Mouse (Mus musculus) heart, postnatal 25 days (tissue): ENCODE measurements around the gene Dsn1. TPM values are rescaled to one million over a fixed set of nuclear protein-coding genes. Genes with fewer than 3 reads are reported as not detected.

Experiments
- DNase-seq: peaks from one replicate; pipeline ENCODE4 v3.0.0; 2022; ENCODE audit warnings: low spot score
- intact Hi-C: fragments of 180-260 bp; cut with DNase I; formaldehyde crosslinking; loops from one replicate; pipeline ENCODE4 v1.15.1; 2025
- total RNA-seq, 2 experiments: library from RNA; stranded (reverse); gene quantifications; 2 replicates each; pipeline ENCODE4 v1.2.3; 2021

Gene Dsn1
- total RNA-seq, 2 experiments from 2014 or later: 1.5 to 2.1 TPM

GRCm38 (mm10) chr2:156976711-156977110 is 30.2 kb downstream of the Dsn1 start:
- no peak for DNase-seq
- intact Hi-C loops: no loop called here

GRCm38 (mm10) chr2:156974967-156975366 is 32.0 kb downstream of the Dsn1 start:
- intact Hi-C loops: no loop called here
- DNase-seq: no peak

DNA sequence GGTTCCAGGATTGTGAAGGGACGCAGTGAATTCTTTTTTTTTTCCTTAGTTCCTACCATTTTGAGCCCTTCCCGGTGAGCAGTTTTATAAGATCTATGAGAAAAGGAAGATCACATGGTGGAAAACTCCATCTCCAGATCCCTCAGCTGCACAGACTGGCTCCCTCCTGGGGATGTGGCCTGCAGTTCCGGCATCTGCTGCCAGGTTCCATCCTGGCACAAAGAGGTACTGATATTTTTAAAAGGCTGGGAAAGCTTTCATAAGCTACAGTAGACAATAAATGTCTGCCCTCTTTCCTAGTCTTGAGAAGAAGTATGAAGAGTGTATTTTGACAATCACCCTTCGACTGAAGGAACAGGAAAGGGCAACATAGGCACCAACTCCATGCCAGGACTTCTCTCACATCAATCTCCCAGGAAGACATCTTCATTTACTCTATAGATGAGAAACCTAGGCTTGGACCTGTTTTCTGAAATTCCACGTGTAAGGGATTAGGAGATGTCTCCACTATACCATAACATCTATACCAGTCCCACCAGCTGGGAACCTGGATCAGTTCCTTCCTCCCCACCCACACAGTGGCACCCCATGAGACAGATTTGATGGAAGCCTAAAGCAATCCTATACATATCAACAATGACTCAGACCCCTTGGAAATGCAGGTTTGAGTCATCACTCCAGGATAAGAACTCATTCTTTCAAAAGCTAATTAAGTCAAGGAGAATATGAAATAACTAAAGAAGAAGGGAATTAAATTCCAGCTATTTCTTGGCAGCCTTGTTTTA is 33.4 kb downstream of the Dsn1 start:
- no peak for DNase-seq
- intact Hi-C loops: no loop called here

GRCm38 (mm10) chr2:156970253-156970652 is 36.7 kb downstream of the Dsn1 start:
- DNase-seq: no peak
- intact Hi-C loops: no loop called here

DNA sequence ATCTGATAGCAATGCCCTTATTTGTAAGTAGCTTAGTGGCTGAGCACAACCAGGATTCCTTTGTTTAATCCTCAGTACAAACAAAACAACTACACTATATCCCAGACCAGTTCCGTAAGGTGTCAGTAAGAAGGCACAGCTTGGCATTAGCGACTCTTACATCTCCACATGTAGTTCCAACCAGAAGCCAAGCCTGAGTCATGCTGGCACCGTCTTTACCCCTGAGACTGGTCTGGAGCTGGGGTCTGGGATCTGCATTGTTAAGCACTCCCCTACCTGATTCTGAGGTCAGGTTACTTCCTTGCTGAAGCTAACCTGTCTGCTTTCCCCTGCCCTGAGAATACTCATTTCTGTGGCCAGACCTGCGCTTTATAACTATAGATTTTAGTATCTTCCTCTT is 38.5 kb downstream of the Dsn1 start:
- no peak for DNase-seq
- intact Hi-C loops: no loop called here

DNA sequence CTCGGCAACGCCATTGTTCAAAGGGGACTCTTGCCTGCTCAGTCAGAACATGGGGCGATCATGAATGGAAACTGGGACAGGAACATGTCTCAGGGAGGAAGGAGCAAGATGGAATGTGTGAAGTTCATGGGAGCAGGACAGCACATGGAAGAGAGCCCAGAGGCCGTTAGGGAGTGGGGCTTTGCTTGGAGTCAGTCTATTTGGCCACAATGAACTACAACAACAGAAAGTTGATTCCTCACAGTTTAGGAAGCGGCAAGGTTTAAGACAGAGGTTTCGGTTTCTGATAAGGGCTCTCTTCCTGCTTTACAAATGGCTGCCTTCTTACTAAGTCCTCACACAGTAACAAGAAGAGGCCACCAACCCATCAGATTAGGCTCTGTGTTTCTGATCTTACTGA is 39.6 kb downstream of the Dsn1 start:
- no peak for DNase-seq
- intact Hi-C loops: no loop called here

DNA sequence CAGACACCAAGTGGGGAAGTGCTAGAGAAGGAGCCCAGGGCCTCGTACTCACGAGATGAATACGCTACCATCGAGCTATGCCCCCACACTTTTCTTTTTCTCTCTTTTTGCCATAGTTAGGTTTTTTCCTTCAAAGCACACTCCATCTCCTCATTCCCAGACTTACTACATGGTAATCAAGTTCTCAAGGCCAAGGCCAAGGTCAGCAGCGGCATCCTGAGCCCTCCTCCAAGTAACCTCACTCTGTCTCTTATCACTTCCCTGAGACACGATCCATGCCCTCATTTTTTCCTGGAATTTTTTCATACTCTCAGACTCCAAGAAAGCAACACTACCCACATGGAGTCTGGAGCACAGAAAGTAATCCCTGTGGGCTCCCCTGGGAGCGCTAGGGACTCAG is 43.1 kb downstream of the Dsn1 start:
- DNase-seq: no peak
- intact Hi-C loops: no loop called here

DNA sequence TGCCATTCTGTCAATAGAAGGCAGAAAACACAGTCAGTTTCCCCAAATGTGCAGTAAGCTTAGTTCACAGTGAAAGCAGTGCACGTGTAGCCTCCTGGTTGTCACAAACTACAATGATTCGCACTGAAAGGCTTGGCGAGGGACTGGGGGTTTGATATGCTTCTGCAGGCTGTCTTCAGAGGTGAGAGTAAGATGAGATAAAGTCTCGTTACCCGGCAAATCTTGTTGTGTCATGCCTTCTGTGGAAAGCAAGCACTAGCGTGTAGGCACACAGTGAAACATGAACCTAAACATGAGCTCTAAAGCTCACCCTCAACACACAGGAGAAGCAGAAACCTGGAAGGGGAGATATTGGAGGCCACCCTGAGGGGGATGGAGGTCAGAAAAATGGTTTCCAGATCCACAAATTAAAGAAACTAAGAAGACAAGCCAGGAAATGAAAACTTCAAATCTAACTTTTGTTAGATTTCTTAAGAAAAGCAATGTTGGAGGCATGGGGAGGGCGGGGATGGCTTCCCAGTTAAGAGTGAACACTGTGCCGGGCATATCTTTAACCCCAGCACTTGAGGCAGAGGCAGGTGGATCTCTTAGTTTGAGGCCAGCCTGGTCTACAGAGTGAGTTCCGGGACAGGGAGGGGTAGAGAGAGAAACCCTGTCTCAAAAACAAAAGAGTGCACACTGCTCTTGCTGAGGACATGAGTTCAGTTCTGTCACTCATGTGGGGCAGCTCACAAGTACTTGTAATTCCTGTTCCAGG is 48.3 kb downstream of the Dsn1 start:
- intact Hi-C loops: no loop called here

GRCm38 (mm10) chr2:156957035-156957434 is 49.9 kb downstream of the Dsn1 start:
- DNase-seq: no peak
- intact Hi-C loops: no loop called here

More for the DNA sequence above, 48.3 kb downstream of the Dsn1 start:
- no peak for DNase-seq

GRCm38 (mm10) chr2:156956306-156956705 is 50.6 kb downstream of the Dsn1 start:
- intact Hi-C loops: no loop called here
- DNase-seq: no peak

DNA sequence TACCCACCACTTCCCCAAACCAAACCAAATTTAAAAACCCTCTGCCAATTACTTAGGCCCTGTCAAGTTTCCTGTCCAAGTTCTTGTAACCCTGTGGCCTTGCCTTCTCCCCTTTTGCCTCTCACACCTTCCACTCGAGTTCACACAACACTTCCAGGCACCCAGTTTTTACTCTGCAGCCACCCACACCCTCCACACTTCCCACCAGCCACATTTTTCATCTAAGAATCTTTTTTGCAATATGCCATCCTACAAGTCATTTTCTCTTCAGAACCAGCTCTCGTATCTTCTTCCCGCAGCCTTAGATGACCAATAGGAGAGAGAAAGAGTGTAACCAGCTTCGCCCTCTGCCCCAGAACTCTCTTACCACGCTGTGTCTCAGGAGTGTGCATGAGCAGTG is 52.5 kb downstream of the Dsn1 start:
- DNase-seq: no peak
- intact Hi-C loops: no loop called here

GRCm38 (mm10) chr2:156951301-156952094 is 55.5 kb downstream of the Dsn1 start:
- intact Hi-C loops: no loop called here
- DNase-seq: no peak

- intact Hi-C loops: no loop called here
- DNase-seq: no peak
Measured at GRCm38 (mm10) chr2:156950816-156951215, 56.1 kb downstream of the Dsn1 start.

Other genes with a start within 250 kb of the Dsn1 start
- gene Myl9, start 231.7 kb downstream of the Dsn1 start, total RNA-seq: 100 to 1,000 TPM; 200 to 205 TPM
- gene Tgif2, start 167.1 kb downstream of the Dsn1 start, total RNA-seq: under 1 TPM; 0.75 to 0.95 TPM
- gene 4930518I15Rik, start 149.2 kb downstream of the Dsn1 start, total RNA-seq: under 1 TPM; 0.57 to 0.89 TPM
- gene Rab5if, start 144.0 kb downstream of the Dsn1 start, total RNA-seq: 100 to 1,000 TPM; 124 to 125 TPM
- not detected for gene Sla2, start 120.0 kb downstream of the Dsn1 start, total RNA-seq
- gene Ndrg3, start 15.1 kb downstream of the Dsn1 start, total RNA-seq: 10 to 100 TPM; 19.6 to 20.4 TPM
- gene Soga1, start 72.1 kb upstream of the Dsn1 start, total RNA-seq: 10 to 100 TPM; 11.9 to 14.1 TPM
- gene Tldc2, start 79.9 kb upstream of the Dsn1 start, total RNA-seq: not detected
- 10 to 100 TPM; 21.6 to 22.4 TPM for gene Samhd1, start 128.1 kb upstream of the Dsn1 start, total RNA-seq
- 1 to 10 TPM; 2.3 to 2.5 TPM for gene Rbl1, start 197.4 kb upstream of the Dsn1 start, total RNA-seq